Mouse (Mus musculus): ENCODE results near the gene Pbld1.
"Not testable (repeated sequence)": the region's sequence is repeated elsewhere in the genome, so short reads cannot be mapped to it uniquely, and the experiment has no call there.

Gene Pbld1

GRCm38 (mm10) chr10:63039867-63040628 lies 19.9 kb upstream of the Pbld1 start:
- DNase-seq (ENCODE audit: low read depth): no peak

DNA sequence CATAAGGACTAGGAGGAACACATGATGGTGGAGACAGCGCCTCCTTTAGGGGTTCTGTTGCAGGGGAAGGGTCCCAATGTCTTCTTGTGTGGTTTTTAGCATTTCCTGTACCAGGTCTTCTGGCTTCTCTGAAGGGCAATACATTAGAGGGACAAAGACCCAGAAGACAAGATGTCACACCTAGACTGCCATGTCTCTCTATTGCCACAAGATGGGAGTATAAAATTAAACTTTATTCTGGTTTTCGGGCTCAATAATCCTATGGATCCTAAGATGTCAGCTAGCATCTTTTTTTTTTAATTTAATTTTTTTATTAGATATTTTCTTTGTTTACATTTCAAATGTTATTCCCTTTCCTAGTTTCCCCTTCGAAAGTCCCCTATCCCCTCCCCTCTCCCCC lies 16.8 kb upstream of the Pbld1 start:
- DNase-seq (ENCODE audit: low read depth): no peak

DNA sequence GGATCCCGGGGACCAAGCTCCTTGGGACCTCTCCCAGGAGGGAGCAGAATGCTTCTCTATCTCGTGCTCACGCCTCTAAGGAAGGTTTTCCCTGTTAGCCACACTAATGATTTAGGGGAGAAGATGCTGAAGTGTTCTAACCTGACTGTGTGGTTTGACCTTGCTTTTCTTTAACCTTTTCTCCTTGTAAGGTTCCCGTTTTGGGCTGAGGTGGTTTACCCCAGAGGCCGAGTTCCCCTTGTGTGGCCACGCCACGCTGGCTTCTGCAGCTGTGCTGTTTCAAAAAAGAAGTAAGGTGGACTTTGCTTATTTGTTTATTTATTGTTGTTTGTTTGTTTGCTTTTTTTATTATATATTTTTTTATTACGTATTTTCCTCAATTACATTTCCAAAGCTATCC lies 12.2 kb upstream of the Pbld1 start:
- DNase-seq (ENCODE audit: low read depth): no peak

GRCm38 (mm10) chr10:63049106-63049505 lies 10.9 kb upstream of the Pbld1 start:
- DNase-seq (ENCODE audit: low read depth): no peak

- no peak for DNase-seq (ENCODE audit: low read depth)
Observed at GRCm38 (mm10) chr10:63051267-63051666, 8.7 kb upstream of the Pbld1 start.

DNA sequence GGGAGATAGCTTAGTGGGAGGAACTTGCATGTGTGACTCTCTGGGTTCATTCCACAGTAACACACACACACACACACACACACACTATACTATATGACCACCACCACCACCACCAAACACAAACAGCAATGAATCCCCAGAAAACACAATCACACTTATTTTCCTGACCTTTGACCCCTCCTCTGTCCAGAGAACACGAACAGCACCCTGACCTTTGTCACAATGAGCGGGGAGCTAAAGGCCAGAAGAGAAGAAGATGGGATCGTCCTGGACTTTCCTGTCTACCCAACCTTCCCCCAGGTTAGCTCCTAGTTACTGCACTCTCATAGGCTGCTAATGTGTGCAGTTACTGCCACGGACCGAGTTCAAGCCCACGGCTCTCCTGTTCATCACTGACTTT lies 8.0 kb upstream of the Pbld1 start:
- no peak for DNase-seq (ENCODE audit: low read depth)

DNA sequence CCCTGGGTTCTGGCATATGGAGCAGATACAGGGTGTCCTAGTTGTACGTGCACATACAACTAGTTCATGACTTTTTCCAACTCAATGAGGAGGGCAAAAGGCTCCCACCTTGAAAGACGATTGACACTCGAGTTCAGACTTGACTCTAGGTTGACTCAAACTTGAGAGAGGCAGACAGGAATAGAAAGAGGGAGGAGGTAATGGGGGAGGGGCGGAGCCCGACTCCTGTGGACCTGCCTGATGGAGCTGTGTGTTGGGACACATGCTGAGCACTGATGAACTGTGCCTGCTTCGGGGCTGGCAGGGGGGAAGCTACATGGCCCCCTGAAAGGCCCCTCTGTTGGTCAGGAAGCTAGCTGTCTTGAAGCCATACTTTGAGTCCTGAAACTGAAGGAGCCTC lies 7.0 kb upstream of the Pbld1 start:
- DNase-seq (ENCODE audit: low read depth): no peak

DNA sequence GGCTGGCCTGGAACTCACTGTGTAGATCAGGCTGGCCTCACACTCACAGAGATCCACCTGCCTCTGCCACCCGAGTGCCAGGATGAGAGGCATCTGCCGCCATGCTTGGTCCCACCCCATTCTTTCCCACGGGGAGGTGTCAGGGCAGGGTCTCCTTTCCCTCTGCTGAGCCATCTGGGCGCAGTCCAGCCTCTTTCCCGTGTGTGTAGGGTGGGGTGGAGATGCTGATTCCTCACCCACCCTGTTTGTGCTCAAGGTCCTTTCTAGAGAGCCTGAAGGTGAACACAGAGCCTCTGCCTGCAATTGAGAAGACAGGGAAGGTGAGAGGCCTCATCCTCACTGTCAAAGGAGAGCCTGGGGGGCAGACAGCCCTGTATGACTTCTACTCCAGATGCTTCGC lies 5.9 kb upstream of the Pbld1 start:
- not testable (repeated sequence) for DNase-seq (ENCODE audit: low read depth)

GRCm38 (mm10) chr10:63054586-63054985 lies 5.4 kb upstream of the Pbld1 start:
- no peak for DNase-seq (ENCODE audit: low read depth)

GRCm38 (mm10) chr10:63056966-63057750 lies 2.8 kb upstream of the Pbld1 start:
- DNase-seq (ENCODE audit: low read depth): no peak

DNA sequence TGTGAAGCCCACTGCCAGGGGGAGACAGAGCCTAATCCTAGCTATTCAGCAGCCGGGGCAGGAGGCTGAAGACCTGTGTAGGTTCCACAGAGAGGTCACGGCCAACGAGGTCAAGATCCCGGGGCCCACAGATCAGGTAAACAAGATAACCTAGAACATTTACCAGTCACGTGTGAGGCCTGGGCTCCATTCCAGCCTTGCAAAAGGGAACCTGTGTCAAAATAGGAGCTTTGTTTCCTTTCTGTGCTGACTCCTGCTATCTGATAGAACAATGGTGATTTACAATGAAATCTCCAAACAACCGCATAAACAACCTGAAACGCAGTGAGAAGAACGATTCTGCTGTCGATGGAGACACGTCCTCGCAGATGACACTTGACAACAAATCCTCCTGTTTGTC lies 444 bp downstream of the Pbld1 start:
- DNase-seq (ENCODE audit: low read depth): no peak

DNA sequence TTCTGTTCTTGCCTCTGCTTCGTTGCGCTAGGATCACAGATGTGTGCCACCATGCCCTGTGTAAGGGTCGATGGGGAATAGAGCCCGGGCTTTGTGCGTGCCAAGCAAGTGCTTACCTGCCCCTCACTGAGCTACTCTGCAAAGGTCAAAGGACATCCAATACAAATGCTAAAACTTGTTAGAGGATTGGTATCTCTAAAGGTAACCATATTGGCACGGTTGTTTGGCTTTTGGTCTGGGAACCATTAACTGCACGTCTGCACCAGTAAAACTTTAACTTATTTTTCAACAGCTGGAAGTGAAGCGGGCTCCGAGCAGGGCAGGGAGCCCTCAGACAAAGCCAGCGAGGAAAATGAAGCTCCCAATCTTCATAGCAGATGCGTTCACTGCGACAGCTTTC lies 1.3 kb downstream of the Pbld1 start:
- no peak for DNase-seq (ENCODE audit: low read depth)

DNA sequence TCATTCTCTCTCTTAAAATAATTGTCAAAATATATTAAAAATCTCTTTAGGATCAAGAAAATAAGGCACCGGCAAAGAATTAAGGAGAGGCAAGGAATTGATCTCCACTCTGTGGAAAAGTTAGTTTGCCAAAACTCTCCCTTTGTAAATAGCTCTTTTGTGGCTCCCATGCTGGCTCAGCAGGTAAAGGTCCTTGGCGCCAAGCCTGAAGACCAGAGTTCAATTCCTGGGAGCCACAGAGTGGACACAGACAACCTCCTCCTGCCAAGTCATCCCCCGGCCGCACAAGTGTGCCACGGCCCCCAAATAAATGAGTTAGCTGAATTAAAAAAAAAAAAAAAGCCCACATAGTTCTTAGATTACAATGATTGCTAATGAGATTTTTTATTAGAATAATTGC lies 2.7 kb downstream of the Pbld1 start:
- DNase-seq (ENCODE audit: low read depth): no peak

DNA sequence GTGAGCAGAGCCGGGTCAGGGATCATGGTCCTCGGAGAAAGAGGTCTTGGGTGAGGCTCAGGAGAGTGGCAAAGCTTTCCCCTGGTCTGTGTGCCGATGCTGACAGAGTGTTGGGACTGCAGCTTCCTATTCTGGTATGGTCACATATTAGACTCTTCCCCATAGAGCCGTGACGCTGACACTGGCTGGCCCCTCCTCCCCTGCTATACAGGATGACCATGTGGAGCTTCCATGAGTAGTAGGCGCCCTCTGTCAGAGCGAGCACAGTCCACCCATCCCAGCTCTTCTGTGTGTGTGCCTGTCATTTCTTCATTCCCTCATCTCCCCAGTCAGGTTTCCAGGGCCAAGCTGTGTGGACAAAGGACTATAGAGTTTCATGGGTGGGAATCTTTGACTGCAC lies 3.4 kb downstream of the Pbld1 start:
- DNase-seq (ENCODE audit: low read depth): no peak

DNA sequence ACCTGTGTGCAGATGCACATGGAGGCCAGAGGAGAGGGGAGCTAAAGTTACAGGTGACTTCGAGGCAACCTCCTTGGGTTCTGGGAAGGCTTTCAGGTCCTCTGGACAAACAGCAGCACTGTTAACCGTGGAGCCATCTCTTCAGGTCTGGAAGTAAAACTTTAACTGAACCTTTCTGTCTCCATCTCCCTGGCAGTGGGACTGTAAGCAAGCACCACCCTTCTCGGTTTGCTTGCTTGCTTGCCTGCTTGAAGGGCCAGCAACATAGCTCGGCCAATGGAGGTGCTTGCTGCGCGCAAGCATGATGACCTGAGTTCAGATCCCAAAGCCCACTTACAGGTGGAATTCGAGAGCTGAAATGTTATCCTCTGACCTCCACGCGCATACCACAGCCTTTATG lies 4.6 kb downstream of the Pbld1 start:
- no peak for DNase-seq (ENCODE audit: low read depth)

- DNase-seq (ENCODE audit: low read depth): no peak
Observed at GRCm38 (mm10) chr10:63065561-63065960, 5.6 kb downstream of the Pbld1 start.

GRCm38 (mm10) chr10:63065988-63066387 lies 6.0 kb downstream of the Pbld1 start:
- peak; percentile 44 for DNase-seq (ENCODE audit: low read depth)

GRCm38 (mm10) chr10:63086304-63086703 lies 26.3 kb downstream of the Pbld1 start:
- DNase-seq (ENCODE audit: low read depth): no peak

- DNase-seq (ENCODE audit: low read depth): no peak
Observed at GRCm38 (mm10) chr10:63089103-63089757, 29.3 kb downstream of the Pbld1 start.

- DNase-seq (ENCODE audit: low read depth): no peak
Observed at GRCm38 (mm10) chr10:63089758-63090571, 30.0 kb downstream of the Pbld1 start.

GRCm38 (mm10) chr10:63091915-63092314 lies 32.0 kb downstream of the Pbld1 start:
- no peak for DNase-seq (ENCODE audit: low read depth)

All from fibroblast of lung, adult 2 months (primary cell).